Mouse (Mus musculus) Muller cell, postnatal 12 days (primary cell): ENCODE results near the gene Abhd8.
"Not testable (repeated sequence)": the region's sequence is repeated elsewhere in the genome, so short reads cannot be mapped to it uniquely, and the experiment has no call there.

Experiments used
- DNase-seq: peaks from one replicate; pipeline ENCODE4 v3.0.0-alpha.2; 2015; ENCODE audit errors: inconsistent ontology term

Gene Abhd8

GRCm38 (mm10) chr8:71460716-71461115, 2.7 kb downstream of the Abhd8 start:
- DNase-seq: no peak

GRCm38 (mm10) chr8:71457659-71458270, 5.7 kb downstream of the Abhd8 start:
- no peak for DNase-seq

- DNase-seq: no peak
Measured at GRCm38 (mm10) chr8:71456906-71457305, 6.5 kb downstream of the Abhd8 start.

- DNase-seq: no peak
Measured at GRCm38 (mm10) chr8:71454668-71455067, 8.8 kb downstream of the Abhd8 start.

- DNase-seq: no peak
Measured at GRCm38 (mm10) chr8:71452669-71453068, 10.8 kb downstream of the Abhd8 start.

GRCm38 (mm10) chr8:71451777-71452176, 11.7 kb downstream of the Abhd8 start:
- DNase-seq: no peak

- DNase-seq: no peak
Measured at GRCm38 (mm10) chr8:71451337-71451736, 12.1 kb downstream of the Abhd8 start.

- no peak for DNase-seq
Measured at GRCm38 (mm10) chr8:71445096-71445495, 18.4 kb downstream of the Abhd8 start.

GRCm38 (mm10) chr8:71441404-71441803, 22.1 kb downstream of the Abhd8 start:
- DNase-seq: peak; percentile 53

- no peak for DNase-seq
Measured at GRCm38 (mm10) chr8:71437041-71437440, 26.4 kb downstream of the Abhd8 start.

- not testable (repeated sequence) for DNase-seq
Measured at GRCm38 (mm10) chr8:71432935-71433334, 30.5 kb downstream of the Abhd8 start.

GRCm38 (mm10) chr8:71422121-71422520, 41.3 kb downstream of the Abhd8 start:
- DNase-seq: no peak

GRCm38 (mm10) chr8:71411535-71412273, 51.8 kb downstream of the Abhd8 start:
- DNase-seq: no peak

- DNase-seq: no peak
Measured at GRCm38 (mm10) chr8:71408231-71408630, 55.2 kb downstream of the Abhd8 start.

- no peak for DNase-seq
Measured at GRCm38 (mm10) chr8:71407441-71407840, 56.0 kb downstream of the Abhd8 start.
